Mouse (Mus musculus) bone marrow macrophage, adult 2 months (primary cell): ENCODE results near the gene Pbld2.

Source experiments
- CTCF ChIP-seq: IDR thresholded peaks from 2 replicates; pipeline ENCODE4 v1.5.1; 2012; ENCODE audit warnings: low read depth, mild to moderate bottlenecking, low read length, moderate library complexity
- POLR2A ChIP-seq: IDR thresholded peaks from 2 replicates; pipeline ENCODE4 v1.6.1; 2012; ENCODE audit warnings: mild to moderate bottlenecking, low read depth, low read length, borderline replicate concordance

- TF ChIP-seq POLR2A (no peak), CTCF (no peak)
These were observed 72.6 kb downstream of the Pbld2 start for GRCm38 (mm10) chr10:63096757-63097156.
